Mouse (Mus musculus) lung, postnatal 4 days (tissue): Measurements from ENCODE around the gene Rcbtb2.
A peak's percentile ranks its signal among the peaks of the same experiment; 100 is the strongest.

ENCODE experiments used
- DNase-seq, 2 experiments: peaks; one replicate each; pipeline ENCODE4 v3.0.0; 2021

The Rcbtb2 gene

GRCm38 (mm10) chr14:73211477-73211876 lies 88.6 kb downstream of the Rcbtb2 start:
- DNase-seq = no peak

GRCm38 (mm10) chr14:73217062-73217461 lies 94.2 kb downstream of the Rcbtb2 start:
- DNase-seq = no peak

GRCm38 (mm10) chr14:73222316-73222970 lies 99.6 kb downstream of the Rcbtb2 start:
- DNase-seq = no peak

- no peak for DNase-seq
Measured at GRCm38 (mm10) chr14:73226346-73226745, 103.5 kb downstream of the Rcbtb2 start.

GRCm38 (mm10) chr14:73226849-73227248 lies 104.0 kb downstream of the Rcbtb2 start:
- no peak for DNase-seq

GRCm38 (mm10) chr14:73231286-73231982 lies 108.6 kb downstream of the Rcbtb2 start:
- no peak for DNase-seq

GRCm38 (mm10) chr14:73234468-73235031 lies 111.7 kb downstream of the Rcbtb2 start:
- DNase-seq = no peak

GRCm38 (mm10) chr14:73237848-73238321 lies 115.0 kb downstream of the Rcbtb2 start, which contains the start of gene Lpar6:
Gene Lpar6 (plus strand): TSS chr14:73237895.
- peak; percentile 60 to 70 for DNase-seq

- DNase-seq = peak; percentile 40 to 55
Measured at GRCm38 (mm10) chr14:73238498-73239250, 115.8 kb downstream of the Rcbtb2 start.

- DNase-seq = no peak
Measured at GRCm38 (mm10) chr14:73239291-73239690, 116.5 kb downstream of the Rcbtb2 start.

- no peak for DNase-seq
Measured at GRCm38 (mm10) chr14:73239857-73240256, 117.0 kb downstream of the Rcbtb2 start.

- no peak for DNase-seq
Measured at GRCm38 (mm10) chr14:73244061-73244597, 121.3 kb downstream of the Rcbtb2 start.

- no peak for DNase-seq
Measured at GRCm38 (mm10) chr14:73250056-73250455, 127.2 kb downstream of the Rcbtb2 start.

GRCm38 (mm10) chr14:73252276-73252675 lies 129.4 kb downstream of the Rcbtb2 start:
- no peak for DNase-seq

GRCm38 (mm10) chr14:73253453-73254251 lies 130.8 kb downstream of the Rcbtb2 start:
- peak in 1 of 2 experiments; percentile 25 for DNase-seq

- DNase-seq = no peak
Measured at GRCm38 (mm10) chr14:73254412-73254811, 131.6 kb downstream of the Rcbtb2 start.

- DNase-seq = no peak
Measured at GRCm38 (mm10) chr14:73255426-73255970, 132.7 kb downstream of the Rcbtb2 start.

- DNase-seq = no peak
Measured at GRCm38 (mm10) chr14:73257348-73257747, 134.5 kb downstream of the Rcbtb2 start.
